Mouse (Mus musculus) mature B cell (primary cell): ENCODE measurements around the gene Stk10.

Source experiments
- in situ Hi-C: fragments of 300-500 bp; cut with MboI; formaldehyde crosslinking; loops from 2 replicates; pipeline ENCODE4 v1.14.3; 2019

Stk10 gene

DNA sequence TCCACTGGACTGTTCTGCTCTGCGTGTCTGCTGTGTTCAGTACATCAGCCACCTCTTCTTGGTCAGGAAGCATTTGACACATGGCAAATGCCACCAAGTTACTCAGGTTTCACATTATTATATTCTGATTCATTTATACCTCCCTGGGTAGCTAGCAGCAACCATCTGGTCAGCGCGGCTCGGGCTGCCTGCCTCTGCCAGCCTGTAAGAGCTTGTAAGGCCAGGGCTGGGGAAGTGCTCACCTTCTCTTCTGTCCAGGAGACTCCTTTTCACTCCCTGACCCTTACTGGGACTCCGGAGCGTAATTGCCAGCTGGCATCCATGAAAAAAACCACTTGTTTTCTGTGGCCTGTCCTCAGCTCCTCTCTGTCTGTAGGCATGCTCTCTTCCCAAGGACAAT, 16.1 kb downstream of the Stk10 start:
- in situ Hi-C loops: no loop called here

GRCm38 (mm10) chr11:32550102-32550501, 17.0 kb downstream of the Stk10 start:
- in situ Hi-C loops: no loop called here

- in situ Hi-C loops: no loop called here
These were observed 18.0 kb downstream of the Stk10 start for GRCm38 (mm10) chr11:32551056-32551455.

DNA sequence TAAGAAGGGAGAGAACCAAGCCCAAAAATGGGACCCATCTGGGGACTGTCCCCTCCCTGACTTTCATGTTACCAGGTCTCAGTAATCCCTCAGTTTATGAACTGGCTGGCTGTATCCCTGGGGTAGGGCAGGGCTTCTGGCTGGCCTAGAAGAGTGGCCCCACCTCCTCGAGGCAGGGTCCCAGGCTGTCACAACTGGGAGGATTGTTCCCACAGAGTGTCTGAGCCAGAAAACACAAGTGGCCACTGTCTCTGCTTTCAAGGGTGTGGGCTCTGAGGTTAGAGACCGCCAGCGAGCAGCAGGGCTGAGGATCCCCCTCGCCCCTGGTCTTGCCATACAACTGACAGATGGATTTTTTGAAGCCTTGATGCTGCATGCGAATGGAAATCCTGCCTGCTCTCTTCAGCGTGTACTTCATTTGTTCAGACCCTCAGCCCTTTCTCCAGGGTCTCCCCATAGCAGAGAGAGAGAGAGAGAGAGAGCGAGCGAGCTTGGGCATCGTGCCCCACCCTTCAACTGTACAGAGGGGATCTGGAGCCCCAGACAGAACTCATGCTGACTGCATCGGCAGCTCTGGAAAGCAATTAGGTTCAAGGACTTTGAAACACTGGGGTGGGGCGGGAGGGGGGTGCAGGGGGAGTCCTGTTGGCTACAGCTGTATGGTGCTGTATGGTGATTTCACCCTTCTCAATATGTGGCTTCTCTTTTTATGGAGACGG, 18.6 kb downstream of the Stk10 start:
- in situ Hi-C loops: no loop called here

- in situ Hi-C loops: no loop called here
These were observed 19.4 kb downstream of the Stk10 start for GRCm38 (mm10) chr11:32552401-32553090.

DNA sequence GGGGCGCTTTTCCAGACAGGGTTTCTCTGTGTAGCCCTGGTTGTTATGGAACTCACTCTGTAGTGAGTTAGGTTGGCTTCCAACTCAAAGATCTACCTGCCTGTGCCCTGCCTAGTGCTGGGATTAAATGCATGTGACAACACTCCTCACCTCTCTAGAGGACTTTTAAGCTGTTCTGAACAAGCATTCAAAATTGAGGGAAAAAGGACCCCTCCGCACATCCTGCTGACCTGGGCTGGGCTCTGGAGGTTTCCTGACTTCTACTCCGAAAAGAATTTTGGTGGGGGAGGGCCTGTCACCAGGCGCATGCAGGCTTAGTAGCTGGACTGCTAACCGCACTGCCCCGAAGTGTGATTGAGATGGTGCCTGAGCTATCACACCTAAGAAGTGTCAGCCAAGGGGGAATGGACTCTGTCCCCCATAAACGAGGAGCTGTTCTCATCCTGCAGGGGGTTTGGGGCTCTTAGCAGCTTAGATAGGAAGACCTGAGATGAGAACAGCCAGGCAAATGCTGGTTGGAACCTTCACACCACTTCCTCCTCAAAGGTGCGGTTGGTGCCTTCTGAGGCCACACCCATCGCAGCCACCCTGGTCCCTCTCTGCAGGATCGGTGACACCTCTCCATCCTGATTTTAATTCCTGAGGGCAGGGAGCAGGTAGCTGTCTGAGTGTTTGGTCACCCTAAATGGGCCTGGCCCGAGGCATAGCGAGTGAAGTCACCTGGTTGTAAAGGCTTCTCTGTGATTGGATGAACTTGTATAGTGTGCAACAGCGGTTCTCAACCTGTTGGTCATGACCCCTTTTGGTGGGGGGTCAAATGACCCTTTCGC, 20.4 kb downstream of the Stk10 start:
- in situ Hi-C loops: no loop called here

DNA sequence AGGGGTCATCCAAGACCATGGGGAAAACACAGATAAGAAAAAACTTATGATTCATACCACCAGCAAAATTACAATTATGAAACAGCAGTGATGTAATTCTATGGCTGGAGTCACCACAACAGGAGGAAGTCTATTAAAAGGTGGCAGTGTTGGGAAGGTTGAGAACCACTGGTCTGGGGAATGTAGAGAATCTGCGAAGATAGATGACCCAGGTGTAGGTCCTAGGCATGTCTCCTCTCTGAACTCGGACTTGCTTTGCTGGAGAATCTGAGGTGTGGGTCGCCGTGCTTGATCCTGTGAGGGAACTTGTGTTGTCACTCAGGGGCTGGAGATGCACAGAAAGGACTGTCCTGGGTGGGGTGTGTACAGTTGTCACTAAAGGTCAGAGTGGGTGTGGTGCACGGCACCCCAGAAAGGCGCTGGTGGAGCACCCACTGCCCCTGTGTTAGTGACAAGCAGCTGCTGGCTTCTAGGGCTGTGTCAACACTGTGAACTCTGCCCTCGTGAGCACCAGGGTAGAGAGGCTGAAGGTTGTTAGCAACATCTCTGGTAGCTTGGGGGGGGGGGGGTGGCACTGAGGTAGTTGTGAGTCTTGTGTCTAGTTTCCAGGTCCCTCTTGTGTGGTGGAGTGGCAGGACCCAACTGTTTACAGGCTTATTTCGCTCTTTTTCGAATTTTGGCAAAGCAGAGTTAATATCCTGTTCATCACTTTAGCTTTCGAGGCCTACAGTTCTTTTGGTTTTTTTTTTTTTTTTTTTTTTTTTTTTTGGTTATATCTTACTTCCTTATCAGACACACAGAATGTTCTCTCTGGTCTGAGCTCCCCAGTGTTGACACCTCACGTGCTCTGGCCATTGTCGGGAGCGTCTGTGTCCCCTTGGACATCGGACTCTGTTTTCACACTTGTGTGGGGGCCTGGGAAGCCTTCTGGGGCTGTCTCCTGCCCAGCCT, 21.3 kb downstream of the Stk10 start:
- in situ Hi-C loops: no loop called here

DNA sequence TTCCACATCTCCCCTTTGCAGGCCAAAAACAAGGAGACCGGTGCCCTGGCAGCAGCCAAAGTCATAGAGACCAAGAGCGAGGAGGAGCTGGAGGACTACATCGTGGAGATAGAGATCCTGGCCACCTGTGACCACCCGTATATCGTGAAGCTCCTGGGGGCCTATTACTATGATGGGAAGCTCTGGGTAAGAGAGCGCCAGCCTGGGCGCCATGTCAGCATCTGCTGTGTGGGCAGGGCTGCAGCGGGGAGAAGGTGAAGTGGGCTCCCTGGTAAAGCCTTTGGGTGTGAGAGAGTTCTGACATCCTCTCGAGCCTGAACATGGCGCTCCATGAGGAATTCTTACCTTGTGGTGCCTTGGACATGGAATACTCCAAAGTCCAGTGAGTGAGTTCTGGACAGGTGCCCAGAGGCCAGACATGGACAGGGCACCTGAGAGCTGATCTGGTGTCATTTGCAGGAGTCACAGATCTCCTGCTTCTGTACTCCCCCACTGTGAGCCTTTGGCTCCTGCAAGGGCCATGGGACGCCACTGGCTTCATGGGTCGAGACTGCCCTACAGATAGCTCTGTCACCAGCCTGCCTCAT, 22.1 kb downstream of the Stk10 start:
- in situ Hi-C loops: no loop called here

DNA sequence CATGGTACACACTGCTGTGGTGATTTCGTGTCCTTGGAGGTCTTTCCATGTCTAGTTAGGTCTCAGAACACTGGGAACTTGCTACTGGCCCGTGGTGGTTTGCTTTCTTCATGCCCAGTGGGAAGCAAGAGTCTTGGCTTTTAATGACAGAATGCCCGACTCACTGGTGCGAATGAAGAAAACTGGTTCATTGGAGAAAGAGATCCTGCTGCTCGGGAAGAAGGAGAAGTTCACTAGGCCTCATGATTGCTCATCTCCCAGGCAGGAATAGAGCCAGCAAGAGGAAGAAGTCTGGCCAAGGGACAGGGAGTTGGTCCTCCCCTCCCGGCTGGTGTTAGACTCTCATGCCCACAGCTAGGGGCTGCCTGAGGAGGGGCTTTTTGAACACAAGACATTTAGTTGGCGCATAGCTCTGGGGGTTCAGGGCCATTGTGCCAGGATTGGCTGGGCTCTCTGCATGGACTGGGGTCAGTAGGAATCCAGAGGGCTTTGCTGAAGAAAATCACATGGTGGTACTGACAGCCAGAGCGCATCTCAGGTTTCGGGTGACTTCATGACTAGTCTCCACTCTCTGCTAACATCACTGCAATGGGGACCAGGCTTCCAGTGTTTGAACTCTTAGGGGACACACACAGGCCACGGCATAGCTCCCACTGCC, 23.4 kb downstream of the Stk10 start:
- in situ Hi-C loops: no loop called here

- in situ Hi-C loops: no loop called here
These were observed 24.9 kb downstream of the Stk10 start for GRCm38 (mm10) chr11:32558026-32558425.

DNA sequence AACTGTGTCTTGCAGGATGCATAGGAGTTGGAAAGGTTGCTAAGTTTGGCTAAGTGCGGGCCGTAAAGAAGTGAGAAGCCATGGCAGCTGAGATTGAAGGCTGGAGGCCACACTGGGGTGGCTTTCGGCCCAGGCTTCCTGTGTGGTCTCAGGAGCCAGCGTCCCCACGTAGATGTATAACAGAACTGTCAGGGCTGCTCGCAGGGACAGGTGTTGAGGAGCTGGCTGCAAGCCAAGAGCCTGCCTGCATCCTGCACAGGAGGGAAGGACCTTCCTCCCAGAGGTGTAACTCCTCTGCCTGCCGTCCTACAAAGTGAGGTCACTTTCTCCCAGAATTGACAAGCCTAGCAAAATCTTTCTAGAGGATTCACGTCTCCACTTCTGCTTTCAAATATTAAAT, 25.6 kb downstream of the Stk10 start:
- in situ Hi-C loops: no loop called here

DNA sequence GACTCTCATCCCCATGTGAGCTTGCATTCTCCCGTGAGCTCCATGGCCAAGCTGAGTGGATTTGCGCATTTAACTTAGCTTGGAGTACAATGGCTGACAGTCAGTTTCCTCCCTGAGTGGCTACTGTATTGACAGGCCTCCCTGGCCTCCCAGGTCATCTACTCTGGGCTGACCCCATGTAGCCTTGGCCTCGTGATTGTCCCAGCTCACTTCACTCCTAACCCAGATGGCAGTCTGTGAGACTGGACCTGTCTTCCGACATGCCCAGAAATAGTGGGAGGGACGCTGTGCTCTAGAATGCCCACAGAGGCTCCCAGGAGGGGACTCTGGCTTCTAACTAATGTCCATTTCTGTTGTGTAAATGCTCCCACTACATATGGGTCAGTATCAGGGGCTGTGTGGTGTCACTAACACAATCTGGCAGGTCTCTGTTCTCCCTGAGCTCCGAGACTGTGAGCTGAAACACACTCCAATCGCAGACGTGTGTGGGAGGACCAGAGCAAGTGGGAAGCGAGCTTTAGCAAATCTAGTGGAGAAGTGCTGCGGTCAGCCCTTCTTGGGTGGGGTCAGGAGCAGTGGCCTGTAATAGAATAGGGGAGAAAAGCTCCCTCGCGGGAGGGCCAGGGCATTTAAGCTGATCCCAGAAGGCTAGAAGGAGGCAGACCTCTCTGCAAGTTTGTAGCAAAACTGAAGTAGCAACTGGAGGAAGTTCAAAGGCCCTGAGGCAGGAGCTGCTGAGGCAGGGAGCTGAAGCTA, 27.1 kb downstream of the Stk10 start:
- in situ Hi-C loops: no loop called here

- in situ Hi-C loops: no loop called here
These were observed 28.6 kb downstream of the Stk10 start for GRCm38 (mm10) chr11:32561465-32562355.

GRCm38 (mm10) chr11:32562706-32563105, 29.6 kb downstream of the Stk10 start:
- in situ Hi-C loops: no loop called here

GRCm38 (mm10) chr11:32563660-32564059, 30.6 kb downstream of the Stk10 start:
- in situ Hi-C loops: no loop called here

- in situ Hi-C loops: no loop called here
These were observed 31.5 kb downstream of the Stk10 start for GRCm38 (mm10) chr11:32564629-32565028.

GRCm38 (mm10) chr11:32565088-32565487, 32.0 kb downstream of the Stk10 start:
- in situ Hi-C loops: no loop called here

DNA sequence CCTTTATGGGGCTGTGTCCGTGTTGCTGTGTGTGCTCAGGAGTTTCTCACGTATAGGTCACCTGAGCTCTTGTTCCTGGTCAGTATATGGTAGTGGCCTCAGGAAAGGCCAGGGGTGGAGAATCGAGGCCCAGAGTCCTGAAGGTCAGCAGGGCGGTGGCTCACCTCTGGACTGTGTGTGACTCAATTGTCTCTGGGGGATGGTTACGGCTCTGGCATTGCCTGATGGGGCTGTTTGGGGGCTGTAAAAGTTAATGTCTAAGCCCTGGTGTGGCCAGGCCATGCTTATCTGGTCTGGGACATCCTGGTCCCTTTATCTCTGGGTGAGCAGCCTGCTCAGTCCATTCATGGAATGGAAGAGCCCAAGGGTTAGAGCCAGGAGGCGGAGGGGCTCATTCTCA, 33.1 kb downstream of the Stk10 start:
- in situ Hi-C loops: no loop called here
